Mouse (Mus musculus) bone marrow macrophage, adult 2 months (primary cell): Measurements from ENCODE around the gene Vkorc1l1. TPM values are rescaled to one million over a fixed set of nuclear protein-coding genes. Genes with fewer than 3 reads are reported as not detected.

Experiments
- H3K27ac ChIP-seq: 2 replicates; pipeline ENCODE4 v1.5.1; 2012; ENCODE audit warnings: low read depth, low read length; ENCODE audit not compliant: insufficient read depth
- H3K4me1 ChIP-seq: 2 replicates; pipeline ENCODE4 v1.6.1; 2012; ENCODE audit warnings: low read length; ENCODE audit not compliant: control insufficient read depth, insufficient read depth
- H3K4me3 ChIP-seq: 2 replicates; pipeline ENCODE4 v1.5.1; 2012; ENCODE audit warnings: mild to moderate bottlenecking, low read length, moderate library complexity; ENCODE audit not compliant: insufficient read depth
- CTCF ChIP-seq: IDR thresholded peaks from 2 replicates; pipeline ENCODE4 v1.5.1; 2012; ENCODE audit warnings: low read depth, mild to moderate bottlenecking, low read length, moderate library complexity
- POLR2A ChIP-seq: IDR thresholded peaks from 2 replicates; pipeline ENCODE4 v1.6.1; 2012; ENCODE audit warnings: mild to moderate bottlenecking, low read depth, low read length, borderline replicate concordance
- polyA plus RNA-seq: library from polyadenylated mRNA; stranded (reverse); fragments of >200 nt; gene quantifications from 2 replicates; pipeline ENCODE4 v1.2.4, GENCODE M21; 2012; ENCODE audit not compliant: missing spikeins, insufficient read depth, insufficient read length

Vkorc1l1 gene
- polyA plus RNA-seq, 1 experiment: 17.7 TPM

- H3K4me3 ChIP-seq: no peak overlapping the region
- no peak overlapping the region for H3K27ac ChIP-seq
- no peaks in the 10 kb centered on the region for H3K4me1 ChIP-seq
- TF ChIP-seq POLR2A (no peak), CTCF (peak; percentile 60)
These were observed 69.2 kb downstream of the Vkorc1l1 start for GRCm38 (mm10) chr5:130010961-130011360.

- H3K4me3 ChIP-seq: no peak overlapping the region
- no peak overlapping the region for H3K27ac ChIP-seq
- no peak for TF ChIP-seq CTCF
- no peak for TF ChIP-seq POLR2A
- no peaks in the 10 kb centered on the region for H3K4me1 ChIP-seq
These were observed 73.3 kb downstream of the Vkorc1l1 start for GRCm38 (mm10) chr5:130015104-130015503.

- Histone ChIP-seq H3K4me3 (no peak overlapping the region), H3K4me1 (0 out of 2 replicates have a peak, but pooled peaks cover 4% of the 10 kb centered on the region), H3K27ac (no peak overlapping the region)
- no peak for TF ChIP-seq CTCF
- no peak for TF ChIP-seq POLR2A
These were observed 77.7 kb downstream of the Vkorc1l1 start for GRCm38 (mm10) chr5:130019461-130019860.

- no peak overlapping the region for H3K4me3 ChIP-seq
- H3K4me1 ChIP-seq: peaks cover 4% of the 10 kb centered on the region; the same call in 1 of the 2 replicates
- no peak overlapping the region for H3K27ac ChIP-seq
- TF ChIP-seq CTCF (no peak), POLR2A (no peak)
These were observed 79.7 kb downstream of the Vkorc1l1 start for GRCm38 (mm10) chr5:130021361-130021966.

- no peak for TF ChIP-seq CTCF
- TF ChIP-seq POLR2A: no peak
- Histone ChIP-seq H3K4me1 (peaks cover 4% of the 10 kb centered on the region; the same call in 1 of the 2 replicates), H3K4me3 (no peak overlapping the region), H3K27ac (no peak overlapping the region)
These were observed 80.6 kb downstream of the Vkorc1l1 start for GRCm38 (mm10) chr5:130022366-130022765.

GRCm38 (mm10) chr5:130023067-130023766 is 81.4 kb downstream of the Vkorc1l1 start:
- Histone ChIP-seq H3K4me1 (peaks cover 4% of the 10 kb centered on the region; the same call in 1 of the 2 replicates), H3K27ac (no peak overlapping the region)
- TF ChIP-seq CTCF: no peak
- TF ChIP-seq POLR2A: no peak

GRCm38 (mm10) chr5:130023767-130024539 is 82.2 kb downstream of the Vkorc1l1 start:
- TF ChIP-seq POLR2A (no peak), CTCF (peak; percentile 97)
- H3K27ac ChIP-seq: peak overlapping the region; percentile 51
- peaks cover 6% of the 10 kb centered on the region; the same call in 1 of the 2 replicates for H3K4me1 ChIP-seq
- peak overlapping the region; percentile 77 for H3K4me3 ChIP-seq

More at GRCm38 (mm10) chr5:130023067-130023766, 81.4 kb downstream of the Vkorc1l1 start:
- peak overlapping the region; percentile 77; the same call in 1 of the 2 replicates for H3K4me3 ChIP-seq

- H3K4me3 ChIP-seq: no peak overlapping the region
- TF ChIP-seq CTCF: no peak
- no peak for TF ChIP-seq POLR2A
- H3K4me1 ChIP-seq: peaks cover 14% of the 10 kb centered on the region
- H3K27ac ChIP-seq: no peak overlapping the region
These were observed 85.4 kb downstream of the Vkorc1l1 start for GRCm38 (mm10) chr5:130027134-130027533.

- H3K4me3 ChIP-seq: no peak overlapping the region
- no peak overlapping the region for H3K27ac ChIP-seq
- H3K4me1 ChIP-seq: peaks cover 18% of the 10 kb centered on the region
- TF ChIP-seq POLR2A: no peak
- no peak for TF ChIP-seq CTCF
These were observed 85.9 kb downstream of the Vkorc1l1 start for GRCm38 (mm10) chr5:130027696-130028095.
